Mouse (Mus musculus): ENCODE data around the gene Gm6169. TPM values are rescaled to one million over a fixed set of nuclear protein-coding genes. Genes with fewer than 3 reads are reported as not detected.

Gene Gm6169
- polyA plus RNA-seq, 1 experiment from 2014 or later = 0.73 TPM

Other genes with a start within 250 kb of the Gm6169 start
- 0.10 and 0.12 TPM in 2 replicates for gene Gcnt4, start 174.5 kb downstream of the Gm6169 start, polyA plus RNA-seq (2015; fragmentation: Nextera tagmentation; extraction: Ambion mirVana)
- not detected in 2 replicates for gene 1700029F12Rik, start 64.9 kb downstream of the Gm6169 start, polyA plus RNA-seq (2015; fragmentation: Nextera tagmentation; extraction: Ambion mirVana)
- 18.3 and 20.9 TPM in 2 replicates for gene Fam169a, start 32.0 kb downstream of the Gm6169 start, polyA plus RNA-seq (2015; fragmentation: Nextera tagmentation; extraction: Ambion mirVana)
- gene Gfm2, start 38.7 kb upstream of the Gm6169 start, polyA plus RNA-seq (2015; fragmentation: Nextera tagmentation; extraction: Ambion mirVana) = 30.5 and 35.1 TPM in 2 replicates
- 37.4 and 40.7 TPM in 2 replicates for gene Nsa2, start 38.7 kb upstream of the Gm6169 start, polyA plus RNA-seq (2015; fragmentation: Nextera tagmentation; extraction: Ambion mirVana)
- gene Hexb, start 99.1 kb upstream of the Gm6169 start, polyA plus RNA-seq (2015; fragmentation: Nextera tagmentation; extraction: Ambion mirVana) = 32.8 and 38.7 TPM in 2 replicates
- 133 and 143 TPM in 2 replicates for gene Enc1, start 141.9 kb upstream of the Gm6169 start, polyA plus RNA-seq (2015; fragmentation: Nextera tagmentation; extraction: Ambion mirVana)